Mouse (Mus musculus) spleen, adult 2 months (tissue): ENCODE results near the gene Olfr617.

Source experiments
- CTCF ChIP-seq: fragments of 200-500 bp; IDR thresholded peaks from 2 replicates; pipeline ENCODE4 v1.5.1; 2011; ENCODE audit warnings: mild to moderate bottlenecking, inconsistent platforms; ENCODE audit not compliant: insufficient read depth, insufficient read length, insufficient replicate concordance; ENCODE audit errors: extremely low read depth
- POLR2A ChIP-seq: fragments of 200-500 bp; IDR thresholded peaks from 2 replicates; pipeline ENCODE4 v1.6.1; 2011; ENCODE audit warnings: low read depth, low read length, inconsistent platforms

- TF ChIP-seq CTCF (no peak), POLR2A (no peak)
Observed at GRCm38 (mm10) chr7:103569043-103569442, 3.8 kb upstream of the Olfr617 start, which contains the start of gene Olfr616.
